Mouse (Mus musculus): Measurements from ENCODE around the gene Dmxl2. TPM values are rescaled to one million over a fixed set of nuclear protein-coding genes. Genes with fewer than 3 reads are reported as not detected.

Dmxl2 gene
- polyA plus RNA-seq, 1 experiment from 2014 or later: 4.6 TPM

- no peak overlapping the region for H3K9ac ChIP-seq
- 77% methylated on average over 6 of the region's 6 CpGs for WGBS
- H3K4me1 ChIP-seq: no peaks in the 10 kb centered on the region
- H3K4me2 ChIP-seq: no peak overlapping the region
- no peak overlapping the region for H3K27ac ChIP-seq
- no peaks in the 10 kb centered on the region for H3K27me3 ChIP-seq (replicated peaks)
- H3K36me3 ChIP-seq: no peaks in the 10 kb centered on the region
- ATAC-seq (ENCODE audit: insufficient read depth, low FRiP score, low read depth): no peak
- no peak overlapping the region for H3K4me3 ChIP-seq (replicated peaks)
- H3K9me3 ChIP-seq: no peaks in the 10 kb centered on the region
These were observed 62.4 kb downstream of the Dmxl2 start for GRCm38 (mm10) chr9:54439015-54439414.

GRCm38 (mm10) chr9:54438246-54438645, 63.2 kb downstream of the Dmxl2 start:
- H3K9ac ChIP-seq: no peak overlapping the region
- no peaks in the 10 kb centered on the region for H3K4me1 ChIP-seq
- H3K9me3 ChIP-seq: no peaks in the 10 kb centered on the region
- no peak overlapping the region for H3K27ac ChIP-seq
- H3K36me3 ChIP-seq: no peaks in the 10 kb centered on the region
- ATAC-seq (ENCODE audit: insufficient read depth, low FRiP score, low read depth): no peak
- H3K27me3 ChIP-seq (replicated peaks): no peaks in the 10 kb centered on the region
- H3K4me3 ChIP-seq (replicated peaks): no peak overlapping the region
- WGBS: 24% methylated on average over 2 of the region's 2 CpGs
- no peak overlapping the region for H3K4me2 ChIP-seq

- no peaks in the 10 kb centered on the region for H3K9me3 ChIP-seq
- H3K27me3 ChIP-seq (replicated peaks): no peaks in the 10 kb centered on the region
- H3K36me3 ChIP-seq: no peaks in the 10 kb centered on the region
- ATAC-seq (ENCODE audit: insufficient read depth, low FRiP score, low read depth): no peak
- no peaks in the 10 kb centered on the region for H3K4me1 ChIP-seq
- no peak overlapping the region for H3K4me3 ChIP-seq (replicated peaks)
- no peak overlapping the region for H3K4me2 ChIP-seq
- no peak overlapping the region for H3K27ac ChIP-seq
- 86% methylated on average over 2 of the region's 2 CpGs for WGBS
- H3K9ac ChIP-seq: no peak overlapping the region
These were observed 85.2 kb downstream of the Dmxl2 start for GRCm38 (mm10) chr9:54416238-54416637.

GRCm38 (mm10) chr9:54356756-54357155, 144.7 kb downstream of the Dmxl2 start:
- no peak for ATAC-seq (ENCODE audit: insufficient read depth, low FRiP score, low read depth)
- WGBS: 91% methylated on average over 8 of the region's 8 CpGs
- H3K9me3 ChIP-seq: no peaks in the 10 kb centered on the region

GRCm38 (mm10) chr9:54342026-54342425, 159.4 kb downstream of the Dmxl2 start:
- Histone ChIP-seq H3K27ac (no peak overlapping the region), H3K4me1 (no peaks in the 10 kb centered on the region), H3K4me3 (replicated peaks) (no peak overlapping the region), H3K4me2 (no peak overlapping the region), H3K36me3 (no peaks in the 10 kb centered on the region), H3K27me3 (replicated peaks) (no peaks in the 10 kb centered on the region), H3K9ac (no peak overlapping the region), H3K9me3 (no peaks in the 10 kb centered on the region)
- ATAC-seq (ENCODE audit: insufficient read depth, low FRiP score, low read depth): no peak
- WGBS: 57% methylated on average over 7 of the region's 7 CpGs

More at GRCm38 (mm10) chr9:54356756-54357155, 144.7 kb downstream of the Dmxl2 start:
- Histone ChIP-seq H3K4me1 (no peaks in the 10 kb centered on the region), H3K4me2 (no peak overlapping the region), H3K27ac (no peak overlapping the region), H3K27me3 (replicated peaks) (no peaks in the 10 kb centered on the region), H3K9ac (no peak overlapping the region), H3K36me3 (no peaks in the 10 kb centered on the region), H3K4me3 (replicated peaks) (no peak overlapping the region)

GRCm38 (mm10) chr9:54336532-54337144, 164.8 kb downstream of the Dmxl2 start:
- 47% methylated on average over 6 of the region's 6 CpGs for WGBS
- ATAC-seq (ENCODE audit: insufficient read depth, low FRiP score, low read depth): no peak
- no peaks in the 10 kb centered on the region for H3K9me3 ChIP-seq
- H3K4me3 ChIP-seq (replicated peaks): no peak overlapping the region
- H3K27me3 ChIP-seq (replicated peaks): no peaks in the 10 kb centered on the region
- H3K9ac ChIP-seq: no peak overlapping the region
- no peak overlapping the region for H3K4me2 ChIP-seq
- no peaks in the 10 kb centered on the region for H3K36me3 ChIP-seq
- H3K4me1 ChIP-seq: no peaks in the 10 kb centered on the region
- no peak overlapping the region for H3K27ac ChIP-seq

GRCm38 (mm10) chr9:54335582-54335981, 165.8 kb downstream of the Dmxl2 start:
- no peaks in the 10 kb centered on the region for H3K36me3 ChIP-seq
- no peak overlapping the region for H3K4me3 ChIP-seq (replicated peaks)
- no peak for ATAC-seq (ENCODE audit: insufficient read depth, low FRiP score, low read depth)
- H3K9me3 ChIP-seq: no peaks in the 10 kb centered on the region
- H3K4me2 ChIP-seq: no peak overlapping the region
- no peaks in the 10 kb centered on the region for H3K4me1 ChIP-seq
- no peaks in the 10 kb centered on the region for H3K27me3 ChIP-seq (replicated peaks)
- H3K9ac ChIP-seq: no peak overlapping the region
- no peak overlapping the region for H3K27ac ChIP-seq
- 77% methylated on average over 12 of the region's 12 CpGs for WGBS

GRCm38 (mm10) chr9:54329201-54329600, 172.2 kb downstream of the Dmxl2 start:
- Histone ChIP-seq H3K9me3 (no peaks in the 10 kb centered on the region), H3K4me1 (no peaks in the 10 kb centered on the region), H3K36me3 (no peaks in the 10 kb centered on the region), H3K9ac (no peak overlapping the region), H3K27me3 (replicated peaks) (no peaks in the 10 kb centered on the region), H3K27ac (no peak overlapping the region), H3K4me2 (no peak overlapping the region), H3K4me3 (replicated peaks) (no peak overlapping the region)
- ATAC-seq (ENCODE audit: insufficient read depth, low FRiP score, low read depth): no peak
- 89% methylated on average over 7 of the region's 7 CpGs for WGBS

GRCm38 (mm10) chr9:54323456-54323855, 178.0 kb downstream of the Dmxl2 start:
- Histone ChIP-seq H3K36me3 (no peaks in the 10 kb centered on the region), H3K9me3 (no peaks in the 10 kb centered on the region), H3K4me3 (replicated peaks) (no peak overlapping the region), H3K27ac (no peak overlapping the region), H3K4me2 (no peak overlapping the region), H3K4me1 (no peaks in the 10 kb centered on the region), H3K9ac (no peak overlapping the region), H3K27me3 (replicated peaks) (no peaks in the 10 kb centered on the region)
- 37% methylated on average over 8 of the region's 8 CpGs for WGBS
- no peak for ATAC-seq (ENCODE audit: insufficient read depth, low FRiP score, low read depth)

GRCm38 (mm10) chr9:54316363-54316762, 185.1 kb downstream of the Dmxl2 start:
- H3K4me3 ChIP-seq (replicated peaks): no peak overlapping the region
- no peaks in the 10 kb centered on the region for H3K4me1 ChIP-seq
- 70% methylated on average over 9 of the region's 9 CpGs for WGBS
- no peaks in the 10 kb centered on the region for H3K9me3 ChIP-seq
- H3K27me3 ChIP-seq (replicated peaks): no peaks in the 10 kb centered on the region
- H3K27ac ChIP-seq: no peak overlapping the region
- no peak for ATAC-seq (ENCODE audit: insufficient read depth, low FRiP score, low read depth)
- no peak overlapping the region for H3K4me2 ChIP-seq
- no peaks in the 10 kb centered on the region for H3K36me3 ChIP-seq
- no peak overlapping the region for H3K9ac ChIP-seq

Other genes with a start within 250 kb of the Dmxl2 start
- not detected in 2 replicates for gene Cyp19a1, start 233.5 kb downstream of the Dmxl2 start, polyA plus RNA-seq (2015; fragmentation: Nextera tagmentation; extraction: Ambion mirVana)
- not detected in 2 replicates for gene Gldn, start 215.1 kb downstream of the Dmxl2 start, polyA plus RNA-seq (2015; fragmentation: Nextera tagmentation; extraction: Ambion mirVana)
- not detected in 2 replicates for gene Sh2d7, start 37.4 kb upstream of the Dmxl2 start, polyA plus RNA-seq (2015; fragmentation: Nextera tagmentation; extraction: Ambion mirVana)
- gene Cib2, start 58.6 kb upstream of the Dmxl2 start, polyA plus RNA-seq (2015; fragmentation: Nextera tagmentation; extraction: Ambion mirVana): 10.6 and 11.0 TPM in 2 replicates
- 128 and 132 TPM in 2 replicates for gene Idh3a, start 84.7 kb upstream of the Dmxl2 start, polyA plus RNA-seq (2015; fragmentation: Nextera tagmentation; extraction: Ambion mirVana)
- gene Acsbg1, start 160.2 kb upstream of the Dmxl2 start, polyA plus RNA-seq (2015; fragmentation: Nextera tagmentation; extraction: Ambion mirVana): 1.9 and 3.1 TPM in 2 replicates
- gene Dnaja4, start 197.2 kb upstream of the Dmxl2 start, polyA plus RNA-seq (2015; fragmentation: Nextera tagmentation; extraction: Ambion mirVana): 5.8 and 7.3 TPM in 2 replicates
- 147 and 164 TPM in 2 replicates for gene Wdr61, start 232.9 kb upstream of the Dmxl2 start, polyA plus RNA-seq (2015; fragmentation: Nextera tagmentation; extraction: Ambion mirVana)

Data from stomach, embryonic 15.5 days (tissue).